Mouse (Mus musculus) liver, embryonic 15.5 days (tissue): ENCODE measurements around the gene Tjp3. TPM values are rescaled to one million over a fixed set of nuclear protein-coding genes. Genes with fewer than 3 reads are reported as not detected.

Experiments
- ATAC-seq: fragments of 200-750 bp; cut with Nextera tagmentation; 2 replicates; pipeline ENCODE4 v1.8.0; 2017; ENCODE audit warnings: moderate number of reproducible peaks, mild to moderate bottlenecking, moderate library complexity; ENCODE audit not compliant: insufficient read depth
- H3K27ac ChIP-seq: fragments of 300-500 bp; sonication (generic); replicated peaks from 2 replicates; pipeline ENCODE4 v1.5.1; 2015; ENCODE audit warnings: mild to moderate bottlenecking, inconsistent platforms
- H3K27me3 ChIP-seq: fragments of 300-500 bp; sonication (generic); 2 replicates; pipeline ENCODE4 v1.6.1; 2015; ENCODE audit warnings: mild to moderate bottlenecking, inconsistent platforms
- H3K36me3 ChIP-seq: fragments of 300-500 bp; sonication (generic); replicated peaks from 2 replicates; pipeline ENCODE4 v1.6.1; 2015; ENCODE audit warnings: moderate library complexity, mild to moderate bottlenecking, inconsistent platforms
- H3K4me1 ChIP-seq: fragments of 300-500 bp; sonication (generic); replicated peaks from 2 replicates; pipeline ENCODE4 v1.6.1; 2015; ENCODE audit warnings: inconsistent platforms
- H3K4me2 ChIP-seq: fragments of 300-500 bp; sonication (generic); 2 replicates; pipeline ENCODE4 v1.6.1; 2015; ENCODE audit warnings: moderate library complexity, mild to moderate bottlenecking, inconsistent platforms
- H3K4me3 ChIP-seq: fragments of 300-500 bp; sonication (generic); replicated peaks from 2 replicates; pipeline ENCODE4 v1.5.1; 2015; ENCODE audit warnings: mild to moderate bottlenecking, inconsistent platforms
- H3K9ac ChIP-seq: fragments of 300-500 bp; sonication (generic); 2 replicates; pipeline ENCODE4 v1.6.1; 2015; ENCODE audit warnings: moderate library complexity, mild to moderate bottlenecking, inconsistent platforms
- H3K9me3 ChIP-seq: fragments of 300-500 bp; sonication (generic); replicated peaks from 2 replicates; pipeline ENCODE4 v1.6.1; 2016; ENCODE audit warnings: inconsistent platforms
- WGBS: fragments of 180-500 bp; shearing (Covaris S2); methylation state at CpG from one replicate; pipeline ENCODE4 v1.1.7; 2015; ENCODE audit warnings: mixed read lengths; ENCODE audit not compliant: insufficient replicate concordance; 5-methylcytosine and 5-hydroxymethylcytosine counted together
- polyA plus RNA-seq: library from polyadenylated mRNA; unstranded; fragments of >200 nt; fragmentation: Nextera tagmentation; extraction: Ambion mirVana; gene quantifications from 2 replicates; pipeline ENCODE4 v1.2.1, GENCODE M21; 2015

Gene Tjp3
- polyA plus RNA-seq, 1 experiment from 2014 or later: 0.93 TPM

DNA sequence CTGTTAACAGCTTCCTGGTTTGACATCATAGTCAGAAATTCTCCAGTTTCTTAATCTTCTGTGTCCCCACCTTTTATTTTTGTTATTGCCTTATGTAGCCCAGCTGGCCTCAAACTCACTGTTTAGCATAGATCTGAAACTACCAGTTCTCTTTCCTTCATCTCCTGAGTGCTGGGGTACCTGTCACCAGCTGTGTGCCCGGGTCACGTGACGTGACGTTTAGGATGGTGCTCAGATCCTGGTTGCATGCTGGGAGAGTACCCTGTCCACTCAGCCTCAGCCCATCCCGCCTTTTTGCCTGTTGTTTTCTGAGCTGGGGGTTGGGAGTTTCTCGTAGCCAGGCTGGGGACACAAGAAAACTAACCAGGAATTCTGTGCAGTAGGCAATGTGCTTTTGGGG is 5.9 kb upstream of the Tjp3 start:
- 0 out of 2 replicates have a peak, but pooled peaks cover 6% of the 10 kb centered on the region for H3K36me3 ChIP-seq
- H3K4me3 ChIP-seq: no peak overlapping the region
- H3K4me2 ChIP-seq: peak overlapping the region; percentile 27
- peaks cover 97% of the 10 kb centered on the region for H3K4me1 ChIP-seq
- 63% methylated on average over 6 of the region's 6 CpGs for WGBS
- ATAC-seq: no peak
- no peaks in the 10 kb centered on the region for H3K9me3 ChIP-seq
- H3K27ac ChIP-seq: peak overlapping the region; percentile 86
- no peaks in the 10 kb centered on the region for H3K27me3 ChIP-seq
- peak overlapping the region; percentile 6; the same call in 1 of the 2 replicates for H3K9ac ChIP-seq

DNA sequence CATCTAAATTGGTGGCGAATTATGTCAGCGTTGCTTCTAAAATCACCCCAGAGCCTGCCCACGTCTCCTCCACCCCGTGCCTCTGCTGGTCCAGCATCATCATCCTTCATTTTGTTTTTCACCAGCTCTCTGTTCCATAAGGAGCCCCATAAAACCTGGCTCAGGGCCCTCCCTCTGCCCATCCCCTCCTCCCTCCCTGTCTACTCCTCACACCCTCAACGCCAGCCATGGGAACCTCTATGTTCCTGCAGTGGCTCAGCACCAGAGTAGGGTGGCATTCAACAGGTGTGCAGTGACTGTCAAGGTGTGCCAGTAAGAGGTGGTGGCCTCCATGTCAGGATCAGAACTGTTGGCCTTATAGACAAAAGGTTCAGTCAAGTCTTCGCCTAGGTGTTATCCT is 3.8 kb upstream of the Tjp3 start:
- H3K9ac ChIP-seq: no peak overlapping the region
- H3K27me3 ChIP-seq: peaks cover 9% of the 10 kb centered on the region; the same call in 1 of the 2 replicates
- H3K27ac ChIP-seq: no peak overlapping the region
- ATAC-seq: no peak
- peak overlapping the region; percentile 95; the same call in 1 of the 2 replicates for H3K4me2 ChIP-seq
- no peaks in the 10 kb centered on the region for H3K9me3 ChIP-seq
- H3K4me1 ChIP-seq: peaks cover 96% of the 10 kb centered on the region
- H3K4me3 ChIP-seq: no peak overlapping the region
- 0 out of 2 replicates have a peak, but pooled peaks cover 6% of the 10 kb centered on the region for H3K36me3 ChIP-seq
- 74% methylated on average over 6 of the region's 6 CpGs for WGBS

DNA sequence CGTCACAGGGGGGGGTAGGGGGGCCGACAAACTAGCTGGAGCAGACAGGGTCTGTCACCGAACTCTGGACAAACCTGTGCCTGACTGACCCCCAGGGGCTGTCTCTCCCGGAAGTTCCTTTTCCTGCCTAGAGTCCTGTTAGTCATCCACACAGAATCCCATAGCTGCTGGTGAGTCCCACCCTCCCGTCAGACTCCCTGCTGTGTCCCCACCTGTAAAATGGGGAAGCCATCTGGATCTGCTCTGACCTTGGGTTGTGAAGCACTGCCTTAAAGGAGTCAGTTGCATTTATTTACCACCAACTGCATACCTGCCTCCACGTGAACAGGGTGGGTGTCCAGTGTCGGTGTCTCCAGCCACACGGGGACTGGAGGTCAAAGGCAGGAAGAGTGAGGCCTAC is 3.1 kb upstream of the Tjp3 start:
- H3K4me3 ChIP-seq: peak overlapping the region; percentile 77
- H3K4me1 ChIP-seq: peaks cover 95% of the 10 kb centered on the region
- H3K36me3 ChIP-seq: 0 out of 2 replicates have a peak, but pooled peaks cover 6% of the 10 kb centered on the region
- peak overlapping the region; percentile 95 for H3K4me2 ChIP-seq
- ATAC-seq: no peak
- H3K27ac ChIP-seq: no peak overlapping the region
- WGBS: 22% methylated on average over 8 of the region's 8 CpGs
- H3K27me3 ChIP-seq: peaks cover 14% of the 10 kb centered on the region; the same call in 1 of the 2 replicates
- no peaks in the 10 kb centered on the region for H3K9me3 ChIP-seq
- peak overlapping the region; percentile 77; the same call in 1 of the 2 replicates for H3K9ac ChIP-seq

DNA sequence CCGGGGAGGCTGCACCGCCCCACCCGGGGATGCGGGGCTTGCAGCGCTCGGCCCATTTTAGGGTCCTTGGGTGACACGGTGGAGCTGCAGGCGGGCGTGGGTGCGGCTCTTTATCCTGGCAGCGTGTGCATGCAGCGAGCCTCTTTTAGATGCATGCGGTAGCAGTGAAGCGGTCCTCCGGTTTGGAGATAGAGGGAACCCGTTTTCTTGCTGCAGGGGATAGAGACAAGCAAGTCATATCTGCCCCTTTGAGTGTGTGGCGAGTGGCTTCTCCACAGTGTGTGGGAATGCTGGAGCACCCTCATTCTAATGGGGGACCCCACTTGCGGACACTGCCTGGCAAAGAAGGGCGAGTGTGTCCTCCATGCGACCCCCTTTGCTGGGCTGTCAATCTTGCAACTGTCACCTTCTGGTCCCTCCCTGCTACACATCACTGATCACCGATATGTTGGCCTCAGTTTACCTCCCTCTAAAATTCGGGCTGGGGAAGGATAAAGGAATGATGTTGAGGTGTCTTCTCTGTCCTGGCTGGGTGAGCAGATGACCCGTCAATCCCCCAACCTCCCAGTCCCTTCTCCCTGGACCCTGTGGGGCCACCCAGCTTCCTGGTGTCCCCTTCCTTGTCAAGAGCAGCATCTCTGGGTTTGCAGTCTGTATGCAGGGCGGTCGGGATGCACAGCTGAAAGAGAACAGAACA is 2.1 kb upstream of the Tjp3 start:
- Histone ChIP-seq H3K9ac (peak overlapping the region; percentile 77), H3K27me3 (peaks cover 16% of the 10 kb centered on the region), H3K4me2 (peak overlapping the region; percentile 95), H3K4me1 (peaks cover 93% of the 10 kb centered on the region), H3K27ac (peak overlapping the region; percentile 89), H3K4me3 (peak overlapping the region; percentile 77), H3K36me3 (0 out of 2 replicates have a peak, but pooled peaks cover 6% of the 10 kb centered on the region), H3K9me3 (no peaks in the 10 kb centered on the region)
- ATAC-seq: no peak
- 1% methylated on average over 25 of the region's 25 CpGs for WGBS

DNA sequence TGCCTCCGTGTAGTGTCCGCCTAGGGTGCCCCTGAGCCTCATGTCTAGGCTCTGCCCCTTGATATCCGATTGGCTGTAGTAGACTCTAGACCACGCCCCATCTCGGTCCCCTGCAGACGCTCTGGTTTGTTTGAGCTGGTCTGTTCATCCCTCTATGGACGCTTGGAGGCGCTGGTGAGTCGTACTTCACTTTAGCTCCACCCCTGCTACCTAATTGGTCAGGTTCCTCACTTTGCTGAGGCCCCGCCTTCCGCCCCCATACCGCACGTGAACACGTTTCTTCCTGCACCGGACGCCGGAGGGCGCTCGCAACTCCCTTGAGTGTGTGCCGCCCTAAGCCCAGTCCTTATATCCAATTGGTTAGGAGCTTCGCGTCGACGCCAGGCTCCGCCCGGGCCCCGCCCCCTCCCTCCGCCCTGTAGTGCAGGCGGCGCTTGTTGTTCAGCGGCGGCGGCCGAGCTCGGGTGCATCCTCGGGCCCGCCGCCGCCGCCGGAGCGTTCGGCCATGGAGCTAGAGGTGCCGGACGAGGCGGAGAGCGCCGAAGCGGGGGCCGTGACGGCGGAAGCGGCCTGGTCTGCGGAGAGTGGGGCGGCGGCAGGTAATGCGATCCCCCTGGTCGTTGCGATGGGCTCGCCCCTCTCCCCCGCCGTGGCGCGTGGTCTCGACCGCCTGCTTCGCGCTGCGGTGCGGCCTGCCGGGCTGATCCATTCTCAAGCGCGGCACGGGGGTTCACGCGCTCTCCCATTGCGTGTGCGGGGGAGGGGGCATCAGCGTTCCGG is 1.4 kb upstream of the Tjp3 start, which contains the start of gene Pip5k1c:
Gene Pip5k1c (plus strand): TSS at position 410 of the 780 bp plus-strand sequence.
- Histone ChIP-seq H3K9ac (peak within 1 kb of the TSS; percentile 77), H3K4me1 (peaks cover 88% of the 10 kb centered on the region), H3K4me3 (peak within 1 kb of the TSS; percentile 77), H3K27ac (peak within 1 kb of the TSS; percentile 89), H3K9me3 (no peaks in the 10 kb centered on the region), H3K27me3 (peaks cover 23% of the 10 kb centered on the region), H3K4me2 (peak within 1 kb of the TSS; percentile 95), H3K36me3 (0 out of 2 replicates have a peak, but pooled peaks cover 6% of the 10 kb centered on the region)
- under 1% methylated on average over 80 of the region's 80 CpGs for WGBS
- peak; percentile 94 for ATAC-seq

DNA sequence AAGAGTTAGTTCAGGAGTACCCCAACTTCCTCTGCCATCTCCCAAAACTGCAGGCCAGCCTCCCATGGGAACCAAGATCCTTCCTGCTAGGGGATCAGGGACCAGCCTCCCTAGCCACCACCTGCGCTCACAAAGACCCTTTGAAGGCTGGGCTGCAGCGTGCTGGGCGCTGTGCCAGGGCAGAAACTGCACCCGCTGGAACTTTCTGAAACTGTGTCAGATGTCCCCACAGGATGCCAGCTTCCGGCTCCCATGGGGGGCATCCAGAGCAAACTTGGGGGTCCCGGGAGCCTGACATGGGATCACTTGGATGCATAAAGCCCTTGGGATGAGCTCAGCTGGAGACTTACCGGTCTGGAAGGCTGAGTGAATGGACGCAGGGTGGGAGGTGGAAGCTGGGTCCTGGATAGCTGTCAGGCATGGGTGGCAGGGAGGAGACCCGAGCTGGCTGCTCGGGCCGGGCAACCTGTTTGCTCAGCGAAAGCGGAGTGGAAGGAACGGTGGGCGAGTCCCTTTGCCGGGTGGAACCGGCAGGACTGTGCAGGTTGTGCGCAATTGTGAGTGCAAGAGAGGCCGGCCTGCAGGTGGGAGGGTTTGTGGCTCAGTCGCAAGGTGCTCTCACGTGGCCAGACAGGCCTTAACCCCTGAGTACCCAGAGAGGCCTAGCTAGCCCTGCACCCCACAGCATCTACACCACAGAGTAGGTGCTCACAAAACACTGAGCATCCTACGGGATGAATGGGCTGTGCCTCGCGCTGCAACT is 502 bp downstream of the Tjp3 start:
- peak overlapping the region; percentile 24 for H3K27ac ChIP-seq
- no peak overlapping the region for H3K9ac ChIP-seq
- H3K4me2 ChIP-seq: peak overlapping the region; percentile 38
- WGBS: 51% methylated on average over 24 of the region's 24 CpGs
- H3K36me3 ChIP-seq: 0 out of 2 replicates have a peak, but pooled peaks cover 6% of the 10 kb centered on the region
- H3K4me1 ChIP-seq: peaks cover 82% of the 10 kb centered on the region
- peaks cover 36% of the 10 kb centered on the region for H3K27me3 ChIP-seq
- H3K4me3 ChIP-seq: 0 out of 2 replicates have a peak overlapping the region, but pooled peaks have one; percentile 10
- ATAC-seq: no peak
- H3K9me3 ChIP-seq: no peaks in the 10 kb centered on the region

DNA sequence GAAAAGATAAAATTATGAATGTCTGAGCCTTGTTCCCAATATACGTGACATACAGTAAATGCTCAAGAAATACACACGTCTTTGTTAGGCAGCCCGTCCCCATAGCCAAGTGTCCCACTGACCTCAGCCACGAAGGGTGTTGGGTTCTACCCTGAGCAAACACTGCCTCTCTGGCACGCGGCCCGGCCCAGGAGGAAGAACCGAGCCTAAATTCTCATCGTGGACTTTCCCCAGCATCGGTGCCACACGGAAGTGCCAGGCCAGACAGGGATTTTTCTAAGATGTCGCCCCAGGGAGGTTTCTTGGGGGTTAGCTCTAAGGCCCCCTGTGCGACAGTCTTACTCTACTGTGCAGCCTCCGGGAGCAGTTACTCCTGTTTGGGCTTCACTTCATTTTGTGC is 1.6 kb downstream of the Tjp3 start:
- peaks cover 47% of the 10 kb centered on the region for H3K27me3 ChIP-seq
- no peak overlapping the region for H3K9ac ChIP-seq
- no peak overlapping the region for H3K27ac ChIP-seq
- WGBS: 59% methylated on average over 14 of the region's 14 CpGs
- no peak overlapping the region for H3K4me3 ChIP-seq
- no peak for ATAC-seq
- no peaks in the 10 kb centered on the region for H3K9me3 ChIP-seq
- no peak overlapping the region for H3K4me2 ChIP-seq
- no peaks in the 10 kb centered on the region for H3K36me3 ChIP-seq
- peaks cover 82% of the 10 kb centered on the region for H3K4me1 ChIP-seq

DNA sequence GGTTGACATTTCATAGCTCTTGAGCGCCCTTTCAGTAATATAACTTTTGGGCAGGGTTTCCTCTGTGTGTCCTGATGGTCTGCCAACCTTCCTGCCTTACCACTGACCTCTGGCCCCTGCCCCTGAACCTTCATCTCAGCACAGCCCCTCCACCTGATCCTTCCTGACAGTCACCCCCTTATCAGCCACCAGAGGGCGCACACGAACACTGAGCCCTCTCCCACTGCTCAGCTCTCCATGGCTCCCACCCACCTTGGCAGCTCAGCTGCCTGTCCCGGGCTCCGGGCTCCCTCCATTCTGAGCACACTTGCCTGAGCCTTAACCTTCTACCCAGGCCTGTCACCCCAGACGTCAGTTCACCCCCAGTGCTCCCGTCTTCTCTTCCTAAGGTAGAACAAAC is 2.1 kb downstream of the Tjp3 start:
- peaks cover 52% of the 10 kb centered on the region for H3K27me3 ChIP-seq
- no peak overlapping the region for H3K27ac ChIP-seq
- no peak overlapping the region for H3K9ac ChIP-seq
- no peak overlapping the region for H3K4me3 ChIP-seq
- no peaks in the 10 kb centered on the region for H3K9me3 ChIP-seq
- 6% methylated on average over 7 of the region's 7 CpGs for WGBS
- no peak overlapping the region for H3K4me2 ChIP-seq
- peaks cover 79% of the 10 kb centered on the region for H3K4me1 ChIP-seq
- no peaks in the 10 kb centered on the region for H3K36me3 ChIP-seq
- no peak for ATAC-seq

DNA sequence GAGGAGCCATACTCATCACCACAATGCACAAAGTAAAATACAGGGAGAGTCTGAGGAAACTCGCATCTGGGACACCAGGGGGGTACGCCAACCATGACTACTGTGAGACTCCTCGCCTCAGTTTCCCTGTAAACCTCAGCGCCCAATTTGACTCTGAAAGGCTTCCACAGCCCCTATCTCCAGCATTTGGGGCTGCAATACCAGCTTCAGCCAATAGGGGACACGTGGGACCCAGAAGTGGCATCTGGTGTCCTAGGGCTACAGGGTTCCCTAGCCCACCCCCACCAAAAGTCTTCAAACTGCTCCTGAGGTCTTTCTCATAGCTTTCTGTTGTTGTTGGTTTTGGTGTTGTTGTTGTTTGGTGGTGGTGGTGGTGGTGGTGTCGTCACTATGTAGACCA is 2.8 kb downstream of the Tjp3 start:
- Histone ChIP-seq H3K27ac (no peak overlapping the region), H3K9me3 (no peaks in the 10 kb centered on the region), H3K4me1 (peaks cover 72% of the 10 kb centered on the region), H3K27me3 (peaks cover 59% of the 10 kb centered on the region), H3K4me2 (no peak overlapping the region), H3K9ac (no peak overlapping the region), H3K36me3 (no peaks in the 10 kb centered on the region), H3K4me3 (no peak overlapping the region)
- ATAC-seq: no peak
- 19% methylated on average over 6 of the region's 6 CpGs for WGBS

DNA sequence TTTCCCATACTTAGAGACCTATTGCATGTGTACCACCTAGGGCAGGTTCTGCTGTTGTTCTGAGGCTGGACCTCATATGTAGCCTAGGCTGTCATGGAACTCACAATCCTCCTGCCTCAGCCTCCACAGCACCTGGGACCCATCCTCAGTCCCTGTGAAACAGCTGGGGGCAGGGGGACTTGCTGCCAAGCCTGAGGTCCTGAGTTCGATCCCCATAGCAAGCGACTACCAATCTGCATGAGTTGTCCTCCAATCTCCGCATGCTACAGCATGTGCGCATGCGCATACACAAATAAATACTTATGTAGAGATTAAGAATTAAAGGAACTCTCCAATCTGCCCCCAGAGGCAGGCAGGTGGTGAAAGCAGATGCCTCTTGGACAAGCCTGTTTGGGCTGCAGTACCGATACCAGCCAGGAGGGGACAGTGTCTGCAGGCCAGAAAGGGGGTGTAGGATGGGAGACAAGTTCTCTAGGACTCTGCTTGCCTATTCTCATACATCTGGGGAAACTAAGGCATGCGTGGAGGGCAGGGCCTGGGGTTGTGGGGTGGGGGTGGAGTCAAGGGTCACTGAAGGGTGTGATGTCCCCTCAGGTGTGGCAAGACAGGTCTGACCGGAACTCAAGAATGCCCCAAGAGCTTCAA is 3.7 kb downstream of the Tjp3 start:
- H3K9ac ChIP-seq: no peak overlapping the region
- no peak for ATAC-seq
- peaks cover 65% of the 10 kb centered on the region for H3K4me1 ChIP-seq
- H3K36me3 ChIP-seq: no peaks in the 10 kb centered on the region
- H3K4me3 ChIP-seq: no peak overlapping the region
- no peak overlapping the region for H3K27ac ChIP-seq
- H3K4me2 ChIP-seq: no peak overlapping the region
- peaks cover 69% of the 10 kb centered on the region for H3K27me3 ChIP-seq
- no peaks in the 10 kb centered on the region for H3K9me3 ChIP-seq
- 57% methylated on average over 8 of the region's 8 CpGs for WGBS
